Mouse (Mus musculus) ES-Bruce4 (cell line): ENCODE measurements at regions not wholly inside any gene's neighbourhood (a gene's known extent, or its start where the extent isn't known, plus 50 kb on each side); places are given as distances from the start of the nearest gene placed in this dataset.

Experiments
- CTCF ChIP-seq: IDR thresholded peaks from one replicate; pipeline ENCODE4 v1.8.1; 2011; ENCODE audit warnings: low read depth, low read length
- POLR2A ChIP-seq: IDR thresholded peaks from one replicate; pipeline ENCODE4 v1.8.1; 2011; ENCODE audit warnings: low read length; ENCODE audit not compliant: insufficient read depth

GRCm38 (mm10) chr12:27065011-27065517, 277.3 kb downstream of the Sox11 start:
- no peak for TF ChIP-seq CTCF
- TF ChIP-seq POLR2A = no peak
